Mouse (Mus musculus) splenic B cell, adult 2 months (primary cell): ENCODE data around the gene Coq7.

Experiments
- DNase-seq: peaks from one replicate; pipeline ENCODE4 v3.0.0-alpha.2; 2011; ENCODE audit warnings: low read depth, low spot score
- H3K27me3 ChIP-seq: 2 replicates; pipeline ENCODE4 v1.6.1; 2012; ENCODE audit warnings: mild to moderate bottlenecking, low read length, moderate library complexity, mixed read lengths; ENCODE audit not compliant: control insufficient read depth, poor library complexity, insufficient read depth, severe bottlenecking
- H3K36me3 ChIP-seq: 2 replicates; pipeline ENCODE4 v1.6.1; 2012; ENCODE audit warnings: mild to moderate bottlenecking, low read length, moderate library complexity, mixed read lengths; ENCODE audit not compliant: control insufficient read depth, poor library complexity, insufficient read depth, severe bottlenecking

Coq7 gene

DNA sequence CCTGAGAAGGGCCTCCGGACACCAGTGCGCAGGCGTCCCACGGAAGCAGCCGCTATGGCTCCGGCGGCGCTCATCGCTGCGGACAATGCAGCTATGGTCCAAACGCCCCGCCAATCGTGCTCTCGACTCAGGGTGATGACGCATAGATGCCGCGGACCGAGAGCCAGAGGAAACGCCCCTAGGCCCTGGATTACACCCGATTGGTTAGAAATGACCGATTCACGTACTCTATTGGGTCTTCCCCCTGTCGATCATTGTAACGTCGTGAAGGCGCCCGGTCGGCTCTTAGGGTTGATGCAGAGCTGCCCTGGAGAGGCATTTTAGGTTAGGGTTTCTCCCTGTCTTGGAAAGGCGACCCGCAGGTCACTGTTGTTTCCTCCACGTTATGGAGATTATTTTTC, at the start of gene Coq7:
TSS of gene Coq7 (minus strand) at position 179 of the 401 bp plus-strand sequence.
- H3K27me3 ChIP-seq = no peaks in the 10 kb centered on the region
- H3K36me3 ChIP-seq = no peaks in the 10 kb centered on the region
- DNase-seq = peak; percentile 99

DNA sequence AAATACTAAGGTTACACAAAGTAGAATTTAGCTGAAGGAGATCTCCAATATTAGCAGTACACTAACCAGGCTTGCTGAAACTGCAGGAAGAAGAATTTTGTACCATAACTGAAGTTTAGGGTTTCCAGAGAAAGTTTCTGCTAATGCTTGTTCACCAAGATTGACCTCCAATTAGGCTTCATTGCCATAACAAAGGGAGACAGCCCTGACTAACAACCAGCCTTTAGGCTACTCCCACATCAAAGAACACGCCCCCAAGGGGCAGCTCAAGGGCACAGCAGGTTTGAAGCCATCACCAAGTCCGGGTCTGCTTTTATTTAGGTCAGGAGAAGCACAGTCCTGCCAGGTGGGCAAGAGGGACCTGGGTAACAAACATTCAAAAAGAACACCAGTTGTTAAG, 46.8 kb upstream of the Coq7 start:
- DNase-seq = no peak
- Histone ChIP-seq H3K36me3 (no peaks in the 10 kb centered on the region), H3K27me3 (no peaks in the 10 kb centered on the region)

GRCm38 (mm10) chr7:118578269-118578668, 45.1 kb upstream of the Coq7 start:
- Histone ChIP-seq H3K36me3 (no peaks in the 10 kb centered on the region), H3K27me3 (no peaks in the 10 kb centered on the region)
- DNase-seq = no peak

- no peak for DNase-seq
- H3K36me3 ChIP-seq = no peaks in the 10 kb centered on the region
- no peaks in the 10 kb centered on the region for H3K27me3 ChIP-seq
These were observed 38.9 kb upstream of the Coq7 start for GRCm38 (mm10) chr7:118572039-118572438.

DNA sequence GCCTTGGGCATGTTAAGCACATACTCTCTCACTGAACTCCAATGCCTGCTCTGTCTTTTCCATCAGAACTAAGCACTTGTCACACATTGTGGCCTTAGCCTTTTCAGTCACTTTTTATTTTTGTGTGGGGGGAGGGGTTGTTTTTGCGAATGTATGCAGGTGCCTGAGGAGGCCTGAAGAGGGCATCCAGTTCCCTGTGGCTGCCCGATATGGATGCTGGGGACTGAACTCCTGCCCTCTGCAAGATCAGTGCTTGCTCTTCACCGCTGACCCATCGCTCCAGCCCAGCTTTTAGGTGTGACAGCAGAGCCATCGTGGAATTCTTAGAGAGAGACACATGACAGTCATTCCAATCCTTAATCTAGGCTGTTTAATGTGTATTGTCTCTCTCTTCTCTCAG, 38.2 kb upstream of the Coq7 start:
- no peaks in the 10 kb centered on the region for H3K27me3 ChIP-seq
- H3K36me3 ChIP-seq = no peaks in the 10 kb centered on the region
- DNase-seq = no peak

DNA sequence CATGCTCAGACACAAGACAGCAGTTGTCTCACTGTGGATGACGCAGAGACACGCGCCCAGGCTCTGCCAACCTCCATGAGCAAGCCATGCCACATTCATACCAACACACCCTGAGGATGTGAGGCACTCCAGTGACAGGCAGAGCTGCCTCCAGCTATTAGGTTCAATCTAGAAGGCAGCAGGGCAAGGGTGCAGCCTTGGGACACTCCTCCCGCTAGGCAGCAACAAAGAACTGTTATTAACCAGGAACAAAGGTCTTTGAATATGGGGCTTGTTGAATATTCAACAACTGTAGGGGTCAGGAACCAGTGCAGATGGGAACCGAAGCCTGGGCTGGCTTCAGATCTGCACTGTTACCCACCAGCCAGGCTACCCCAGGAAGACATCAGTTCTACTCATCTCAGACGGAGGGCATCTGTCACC, 36.0 kb upstream of the Coq7 start:
- no peak for DNase-seq
- no peaks in the 10 kb centered on the region for H3K36me3 ChIP-seq
- no peaks in the 10 kb centered on the region for H3K27me3 ChIP-seq

DNA sequence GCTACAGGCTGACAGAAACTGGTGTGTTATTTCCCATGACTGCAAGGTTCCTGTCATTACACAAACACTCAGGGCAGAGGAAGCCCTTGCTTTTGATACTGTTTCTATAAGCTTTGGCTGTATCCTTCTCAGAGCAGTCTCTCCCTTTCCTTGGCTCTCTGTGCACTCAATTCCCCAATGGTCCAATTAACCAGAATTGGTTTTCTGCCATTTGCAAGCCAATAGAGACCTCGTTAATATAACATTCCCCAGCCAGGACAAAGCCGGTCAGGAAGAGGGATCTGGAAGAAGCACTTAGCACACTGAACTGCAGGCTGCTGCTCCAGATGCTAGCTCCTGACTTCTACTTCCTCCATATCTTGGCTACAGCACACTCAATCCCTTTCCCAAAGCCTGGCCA, 21.1 kb upstream of the Coq7 start:
- Histone ChIP-seq H3K27me3 (no peaks in the 10 kb centered on the region), H3K36me3 (no peaks in the 10 kb centered on the region)
- no peak for DNase-seq

DNA sequence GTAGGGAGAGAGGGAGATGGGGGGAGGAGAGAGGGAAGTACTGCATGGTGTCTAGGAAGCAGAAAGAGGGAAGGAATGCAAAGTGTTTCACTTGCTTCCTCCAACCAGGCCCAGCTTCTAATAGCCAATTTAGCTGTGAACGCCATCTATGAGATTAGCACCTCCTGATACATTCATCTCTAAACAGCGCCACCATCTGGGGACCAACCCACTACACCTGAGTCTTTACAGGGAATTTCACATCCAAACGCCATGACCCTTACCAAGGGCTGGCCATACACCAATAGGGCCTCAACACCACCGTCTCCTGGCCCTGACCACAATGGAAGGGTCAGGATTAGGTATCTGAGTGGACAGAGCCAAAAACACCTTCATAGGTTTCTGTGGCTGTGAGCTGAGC, 20.7 kb upstream of the Coq7 start:
- no peaks in the 10 kb centered on the region for H3K36me3 ChIP-seq
- no peaks in the 10 kb centered on the region for H3K27me3 ChIP-seq
- DNase-seq = no peak

DNA sequence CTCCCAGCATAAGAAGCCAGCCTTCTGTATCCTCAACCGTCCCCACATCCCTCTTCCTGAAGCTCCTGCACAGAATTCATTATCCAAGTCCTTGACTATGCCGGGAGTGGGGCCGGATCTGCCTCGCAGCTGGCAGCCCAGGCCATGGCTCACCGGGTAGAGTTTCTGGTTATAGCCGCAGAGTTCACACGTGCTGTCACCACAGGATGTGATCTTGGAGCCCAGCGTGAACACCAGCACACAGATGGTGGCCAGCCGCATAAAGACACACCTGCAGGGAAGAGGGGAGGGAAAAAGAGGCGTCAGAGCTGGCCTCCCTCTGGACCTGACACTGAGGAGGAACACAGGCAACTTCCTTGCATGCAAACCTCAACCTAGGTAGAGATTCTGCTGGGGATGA, 14.3 kb upstream of the Coq7 start:
- DNase-seq = no peak
- H3K27me3 ChIP-seq = no peaks in the 10 kb centered on the region
- H3K36me3 ChIP-seq = no peaks in the 10 kb centered on the region

DNA sequence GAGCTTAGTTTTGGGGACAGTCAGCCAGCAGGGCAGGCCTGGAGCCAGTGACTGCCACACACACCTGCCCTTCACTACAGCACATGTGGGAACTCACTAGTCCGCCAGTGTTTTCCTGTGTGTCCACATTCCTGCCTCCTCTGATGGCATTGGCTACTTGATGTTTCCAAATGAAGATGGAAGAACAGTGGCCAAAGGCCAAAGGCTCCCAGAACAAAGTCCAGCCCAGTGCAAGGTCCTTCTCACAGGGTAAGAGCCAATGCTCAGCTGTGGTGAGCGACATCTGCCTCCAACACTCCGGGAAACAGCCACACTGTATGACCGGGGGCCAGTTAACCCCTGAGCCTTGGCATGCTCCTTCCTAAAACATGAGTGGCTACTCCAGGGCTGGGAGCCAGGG, 11.0 kb upstream of the Coq7 start:
- H3K27me3 ChIP-seq = no peaks in the 10 kb centered on the region
- H3K36me3 ChIP-seq = no peaks in the 10 kb centered on the region
- DNase-seq = no peak

- no peak for DNase-seq
- H3K27me3 ChIP-seq = no peaks in the 10 kb centered on the region
- H3K36me3 ChIP-seq = no peaks in the 10 kb centered on the region
These were observed 1.9 kb upstream of the Coq7 start for GRCm38 (mm10) chr7:118535076-118535475.

GRCm38 (mm10) chr7:118534326-118534725, 1.2 kb upstream of the Coq7 start:
- Histone ChIP-seq H3K36me3 (no peaks in the 10 kb centered on the region), H3K27me3 (no peaks in the 10 kb centered on the region)
- no peak for DNase-seq

- DNase-seq = peak; percentile 98
- Histone ChIP-seq H3K27me3 (no peaks in the 10 kb centered on the region), H3K36me3 (no peaks in the 10 kb centered on the region)
These were observed 508 bp downstream of the Coq7 start for GRCm38 (mm10) chr7:118532519-118533177.

GRCm38 (mm10) chr7:118526967-118527366, 6.2 kb downstream of the Coq7 start:
- H3K36me3 ChIP-seq = no peaks in the 10 kb centered on the region

DNA sequence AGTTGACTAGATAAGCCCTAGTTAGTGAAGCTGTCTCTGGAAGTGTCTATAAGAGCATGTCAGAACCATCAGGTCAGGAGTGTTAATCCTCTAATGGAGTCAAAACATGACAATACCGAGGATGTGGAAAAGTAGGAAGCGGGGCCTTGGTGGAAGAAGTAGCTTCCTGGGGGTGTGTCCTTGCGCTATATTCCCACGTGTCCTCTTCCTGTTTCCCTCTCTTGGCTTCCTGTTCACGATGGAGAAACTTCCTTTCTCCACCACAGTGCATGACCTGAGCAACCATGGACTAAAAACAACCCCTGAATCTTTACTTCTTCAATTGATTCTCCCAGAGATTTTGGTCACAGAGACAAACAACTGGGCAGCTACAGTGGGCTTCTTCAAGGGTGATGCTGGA, 11.1 kb downstream of the Coq7 start:
- DNase-seq = no peak
- H3K36me3 ChIP-seq = no peaks in the 10 kb centered on the region
- no peaks in the 10 kb centered on the region for H3K27me3 ChIP-seq

More at GRCm38 (mm10) chr7:118526967-118527366, 6.2 kb downstream of the Coq7 start:
- no peaks in the 10 kb centered on the region for H3K27me3 ChIP-seq
- DNase-seq = no peak

GRCm38 (mm10) chr7:118519661-118520060, 13.5 kb downstream of the Coq7 start:
- Histone ChIP-seq H3K36me3 (no peaks in the 10 kb centered on the region), H3K27me3 (no peaks in the 10 kb centered on the region)
- no peak for DNase-seq
